Mouse (Mus musculus): ENCODE measurements around the gene Rnf150. TPM values are rescaled to one million over a fixed set of nuclear protein-coding genes. Genes with fewer than 3 reads are reported as not detected.

The Rnf150 gene
- polyA plus RNA-seq, 1 experiment, result 17.9 TPM

DNA sequence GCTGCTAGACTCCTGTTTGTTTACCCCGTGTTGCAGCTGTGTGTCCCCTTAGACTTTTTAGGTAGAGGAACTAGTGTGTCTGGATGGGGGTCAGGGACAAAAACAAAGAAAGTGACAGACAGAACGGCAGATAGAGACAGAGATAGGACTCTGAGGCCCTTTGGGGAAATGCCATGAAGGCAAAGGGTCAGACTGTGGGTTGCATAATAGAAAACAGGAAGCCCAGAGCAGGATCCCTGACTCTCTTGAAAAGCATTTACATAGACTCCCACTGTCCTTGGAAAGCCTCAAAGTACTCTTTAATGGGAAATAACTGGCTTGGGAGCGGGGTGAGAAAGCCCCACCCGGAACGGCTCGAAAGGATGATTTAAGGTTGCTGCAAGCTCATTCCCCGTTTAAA is 246.6 kb downstream of the Rnf150 start:
- no peaks in the 10 kb centered on the region for H3K4me1 ChIP-seq (ENCODE audit: control insufficient read depth, insufficient read depth, low read length)
- TF ChIP-seq POLR2A (IDR thresholded peaks at IDR 0.05; ENCODE audit: extremely low read depth, insufficient read depth, low read length) (no peak), CTCF (IDR thresholded peaks at IDR 0.05; ENCODE audit: extremely low read depth, insufficient read depth, low read length) (no peak)

GRCm38 (mm10) chr8:83110177-83110576 is 247.0 kb downstream of the Rnf150 start:
- H3K27ac ChIP-seq (ENCODE audit: insufficient read depth, low read length), result no peak overlapping the region
- TF ChIP-seq POLR2A (IDR thresholded peaks at IDR 0.05; ENCODE audit: extremely low read depth, insufficient read depth, low read length) (no peak), CTCF (IDR thresholded peaks at IDR 0.05; ENCODE audit: extremely low read depth, insufficient read depth, low read length) (no peak)
- H3K4me1 ChIP-seq (ENCODE audit: control insufficient read depth, insufficient read depth, low read length), result no peaks in the 10 kb centered on the region
- no peak overlapping the region for H3K4me3 ChIP-seq (ENCODE audit: insufficient read depth, low read length)

More for the DNA sequence above, 246.6 kb downstream of the Rnf150 start:
- H3K27ac ChIP-seq (ENCODE audit: insufficient read depth, low read length), result no peak overlapping the region
- no peak overlapping the region for H3K4me3 ChIP-seq (ENCODE audit: insufficient read depth, low read length)

- no peak overlapping the region for H3K27ac ChIP-seq (ENCODE audit: insufficient read depth, low read length)
- no peaks in the 10 kb centered on the region for H3K4me1 ChIP-seq (ENCODE audit: control insufficient read depth, insufficient read depth, low read length)
- no peak overlapping the region for H3K4me3 ChIP-seq (ENCODE audit: insufficient read depth, low read length)
- TF ChIP-seq POLR2A (IDR thresholded peaks at IDR 0.05; ENCODE audit: extremely low read depth, insufficient read depth, low read length) (no peak), CTCF (IDR thresholded peaks at IDR 0.05; ENCODE audit: extremely low read depth, insufficient read depth, low read length) (no peak)
These were observed 271.9 kb downstream of the Rnf150 start for GRCm38 (mm10) chr8:83135086-83135485.

- TF ChIP-seq POLR2A (IDR thresholded peaks at IDR 0.05; ENCODE audit: extremely low read depth, insufficient read depth, low read length) (no peak), CTCF (IDR thresholded peaks at IDR 0.05; ENCODE audit: extremely low read depth, insufficient read depth, low read length) (no peak)
- Histone ChIP-seq H3K4me3 (ENCODE audit: insufficient read depth, low read length) (no peak overlapping the region), H3K27ac (ENCODE audit: insufficient read depth, low read length) (no peak overlapping the region), H3K4me1 (ENCODE audit: control insufficient read depth, insufficient read depth, low read length) (no peaks in the 10 kb centered on the region)
These were observed 276.9 kb downstream of the Rnf150 start for GRCm38 (mm10) chr8:83140068-83140467.

- TF ChIP-seq CTCF (IDR thresholded peaks at IDR 0.05; ENCODE audit: extremely low read depth, insufficient read depth, low read length) (no peak), POLR2A (IDR thresholded peaks at IDR 0.05; ENCODE audit: extremely low read depth, insufficient read depth, low read length) (no peak)
- Histone ChIP-seq H3K4me1 (ENCODE audit: control insufficient read depth, insufficient read depth, low read length) (no peaks in the 10 kb centered on the region), H3K27ac (ENCODE audit: insufficient read depth, low read length) (0 out of 2 replicates have a peak overlapping the region, but pooled peaks have one; percentile 46), H3K4me3 (ENCODE audit: insufficient read depth, low read length) (no peak overlapping the region)
These were observed 277.6 kb downstream of the Rnf150 start for GRCm38 (mm10) chr8:83140701-83141111.

Other genes starting within 250 kb of the Rnf150 start
- 37.1 and 38.8 TPM in 2 replicates for gene Zfp330, start 89.2 kb upstream of the Rnf150 start, polyA plus RNA-seq (2012; rRNA removed)

Data from cortical plate, adult 2 months (tissue).